9 mouse cellular contexts compared by ENCODE assay signal in the genomic region with DNA sequence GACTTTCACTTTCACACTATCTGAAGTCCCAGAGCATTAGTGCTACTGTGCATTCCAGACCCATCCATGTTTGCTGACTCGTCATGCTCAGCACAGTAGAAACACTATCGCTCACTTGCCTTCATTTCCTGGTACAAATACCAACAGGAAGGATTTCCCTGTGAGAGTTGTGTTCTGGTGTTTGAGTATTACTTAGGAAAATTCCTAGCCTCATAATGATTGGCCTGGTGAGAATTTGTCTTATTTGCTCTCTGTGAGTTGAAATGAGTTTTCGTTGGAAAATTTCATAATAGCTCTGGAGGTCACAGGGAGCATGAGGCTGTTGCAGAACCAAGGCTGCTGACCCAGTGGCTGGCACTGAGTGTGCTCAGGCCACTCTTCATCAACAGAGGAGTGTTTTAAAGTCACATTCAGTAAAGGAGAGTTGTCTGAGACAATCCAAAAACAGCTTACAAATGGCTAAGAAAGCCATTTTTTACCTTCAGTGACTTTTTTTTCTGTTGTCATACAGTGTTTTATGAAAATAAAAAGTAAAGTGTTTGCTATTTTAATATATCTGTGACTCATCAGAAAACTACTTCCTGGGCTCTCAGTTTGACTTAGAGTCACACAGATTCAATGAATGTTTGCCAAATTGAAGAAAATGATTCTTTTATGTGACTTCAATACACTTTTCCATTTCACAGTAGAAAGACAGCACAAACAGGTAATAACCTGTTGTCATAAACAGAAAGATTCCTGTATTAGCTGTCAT.
A peak's percentile ranks its signal among the peaks of the same experiment; 100 is the strongest.
DNase-seq lines count a peak whose midpoint lies in the region; ATAC-seq and TF ChIP-seq lines count a peak whose summit lies in the region.
"Had no signal": no experiment of that assay in that cellular context is flagged by ENCODE, and none has a peak within 500 bp of the region (broad histone marks: within the 10 kb centered on the region; RNA-seq: fewer than 3 reads in every experiment).

No protein-coding gene starts in this region.

- no peak for TF ChIP-seq EP300 in heart, postnatal 0 days (IDR thresholded peaks at IDR 0.05; ENCODE audit: low read depth)
- TF ChIP-seq EP300 in lung, postnatal 0 days (IDR thresholded peaks at IDR 0.05): peak; percentile 52; the same call in 1 of the 2 replicates

- DNase-seq in heart, postnatal 0 days (ENCODE audit: low spot score): no peak
- DNase-seq in 3T3-L1 (ENCODE audit: low read depth, low spot score) (peak; percentile 73), Patski (ENCODE audit: low read depth, low spot score) (no peak)
- peak; percentile 83 for DNase-seq in lung, postnatal 0 days (ENCODE audit: low spot score)
- DNase-seq: cerebellum, postnatal 14 days had no signal

- H3K27me3 ChIP-seq in heart, postnatal 0 days (ENCODE audit: control insufficient read depth, insufficient read depth, low read length): no peaks in the 10 kb centered on the region
- no peaks in the 10 kb centered on the region for H3K27me3 ChIP-seq in heart, embryonic 11.5 days (ENCODE audit: control insufficient read depth, insufficient read depth, low read length)
- no peaks in the 10 kb centered on the region for H3K27me3 ChIP-seq in Patski
- no peaks in the 10 kb centered on the region for H3K27me3 ChIP-seq in lung, postnatal 0 days (replicated peaks; ENCODE audit: insufficient read depth, low read length)
- no peaks in the 10 kb centered on the region for H3K27me3 ChIP-seq in forebrain, embryonic 16.5 days (replicated peaks; ENCODE audit: control insufficient read depth, insufficient read depth, low read length)
- no peaks in the 10 kb centered on the region for H3K27me3 ChIP-seq in midbrain, embryonic 13.5 days
- H3K27me3 ChIP-seq: embryonic facial prominence, embryonic 15.5 days had no signal

- H3K36me3 ChIP-seq in heart, postnatal 0 days (replicated peaks; ENCODE audit: control insufficient read depth, insufficient read depth, low read length): no peaks in the 10 kb centered on the region
- H3K36me3 ChIP-seq in heart, embryonic 11.5 days (ENCODE audit: control insufficient read depth, insufficient read depth, low read length): no peaks in the 10 kb centered on the region
- H3K36me3 ChIP-seq in lung, postnatal 0 days (ENCODE audit: insufficient read depth, low read length): no peaks in the 10 kb centered on the region
- no peaks in the 10 kb centered on the region for H3K36me3 ChIP-seq in forebrain, embryonic 16.5 days (ENCODE audit: control insufficient read depth, insufficient read depth)
- H3K36me3 ChIP-seq in midbrain, embryonic 13.5 days: no peaks in the 10 kb centered on the region
- H3K36me3 ChIP-seq: embryonic facial prominence, embryonic 15.5 days had no signal

- H3K27ac ChIP-seq in heart, postnatal 0 days (ENCODE audit: low read depth): peak overlapping the region; percentile 30; the same call in 1 of the 2 replicates
- no peak overlapping the region for H3K27ac ChIP-seq in heart, embryonic 11.5 days (ENCODE audit: low read depth, low read length)
- no peak overlapping the region; the same call in 1 of the 2 replicates for H3K27ac ChIP-seq in lung, postnatal 0 days (ENCODE audit: low read length)
- H3K27ac ChIP-seq in forebrain, embryonic 16.5 days (ENCODE audit: low read length): no peak overlapping the region
- no peak overlapping the region for H3K27ac ChIP-seq in midbrain, embryonic 13.5 days
- H3K27ac ChIP-seq: embryonic facial prominence, embryonic 15.5 days had no signal

- no peak for TF ChIP-seq CTCF in heart, postnatal 0 days (IDR thresholded peaks at IDR 0.05; ENCODE audit: low read depth)
- no peak for TF ChIP-seq CTCF in Patski (IDR thresholded peaks at IDR 0.05)
- no peak for TF ChIP-seq CTCF in lung, postnatal 0 days (IDR thresholded peaks at IDR 0.05)

- H3K9me3 ChIP-seq in heart, postnatal 0 days (replicated peaks; ENCODE audit: control insufficient read depth, low read length): no peaks in the 10 kb centered on the region
- no peaks in the 10 kb centered on the region for H3K9me3 ChIP-seq in heart, embryonic 11.5 days (replicated peaks; ENCODE audit: control insufficient read depth, low read length)
- no peaks in the 10 kb centered on the region for H3K9me3 ChIP-seq in lung, postnatal 0 days (ENCODE audit: low read length)
- no peaks in the 10 kb centered on the region for H3K9me3 ChIP-seq in forebrain, embryonic 16.5 days (ENCODE audit: control insufficient read depth, low read length)
- no peaks in the 10 kb centered on the region for H3K9me3 ChIP-seq in midbrain, embryonic 13.5 days
- H3K9me3 ChIP-seq: embryonic facial prominence, embryonic 15.5 days had no signal

- POLR2A ChIA-PET in Patski (lab: Charles Lee): no interaction called here

- no peak overlapping the region for H3K4me3 ChIP-seq in heart, postnatal 0 days (ENCODE audit: low read depth, low read length)
- H3K4me3 ChIP-seq in heart, embryonic 11.5 days (ENCODE audit: low read depth, low read length): no peak overlapping the region
- H3K4me3 ChIP-seq in lung, postnatal 0 days (ENCODE audit: low read depth, low read length): no peak overlapping the region
- H3K4me3 ChIP-seq in forebrain, embryonic 16.5 days (replicated peaks; ENCODE audit: low read length): no peak overlapping the region
- no peak overlapping the region for H3K4me3 ChIP-seq in midbrain, embryonic 13.5 days (replicated peaks)
- H3K4me3 ChIP-seq: embryonic facial prominence, embryonic 15.5 days had no signal

- H3K4me2 ChIP-seq in heart, postnatal 0 days (ENCODE audit: low read depth, low read length): no peak overlapping the region
- no peak overlapping the region for H3K4me2 ChIP-seq in heart, embryonic 11.5 days
- H3K4me2 ChIP-seq in lung, postnatal 0 days (replicated peaks; ENCODE audit: low read depth, low read length): no peak overlapping the region
- no peak overlapping the region for H3K4me2 ChIP-seq in forebrain, embryonic 16.5 days (ENCODE audit: low read length)
- H3K4me2 ChIP-seq in midbrain, embryonic 13.5 days (replicated peaks): no peak overlapping the region
- H3K4me2 ChIP-seq: embryonic facial prominence, embryonic 15.5 days had no signal

- no peak overlapping the region for H3K9ac ChIP-seq in heart, postnatal 0 days (replicated peaks; ENCODE audit: low read depth, low read length)
- no peak overlapping the region for H3K9ac ChIP-seq in heart, embryonic 11.5 days (ENCODE audit: low read depth, low read length)
- H3K9ac ChIP-seq in lung, postnatal 0 days (replicated peaks; ENCODE audit: low read depth): no peak overlapping the region
- no peak overlapping the region for H3K9ac ChIP-seq in forebrain, embryonic 16.5 days (replicated peaks; ENCODE audit: low read depth, low read length)
- no peak overlapping the region for H3K9ac ChIP-seq in midbrain, embryonic 13.5 days (replicated peaks)
- H3K9ac ChIP-seq: embryonic facial prominence, embryonic 15.5 days had no signal

- no peak; the same call in 1 of the 2 replicates for ATAC-seq in heart, postnatal 0 days (ENCODE audit: insufficient read depth, low read depth)
- no peak for ATAC-seq in heart, embryonic 11.5 days (replicated peaks; ENCODE audit: insufficient number of reproducible peaks, low FRiP score, low TSS enrichment)
- peak; percentile 74 for ATAC-seq in Patski
- peak; percentile 88 for ATAC-seq in lung, postnatal 0 days
- no peak for ATAC-seq in forebrain, embryonic 16.5 days
- ATAC-seq in midbrain, embryonic 13.5 days: no peak

- peaks cover 2% of the 10 kb centered on the region; the same call in 1 of the 2 replicates for H3K4me1 ChIP-seq in heart, postnatal 0 days (ENCODE audit: control insufficient read depth, insufficient read depth)
- no peaks in the 10 kb centered on the region for H3K4me1 ChIP-seq in heart, embryonic 11.5 days (ENCODE audit: control insufficient read depth, insufficient read depth, low read length)
- H3K4me1 ChIP-seq in lung, postnatal 0 days (ENCODE audit: insufficient read depth, low read depth, low read length): no peaks in the 10 kb centered on the region
- no peaks in the 10 kb centered on the region for H3K4me1 ChIP-seq in forebrain, embryonic 16.5 days (replicated peaks; ENCODE audit: control insufficient read depth, insufficient read depth, low read length)
- no peaks in the 10 kb centered on the region for H3K4me1 ChIP-seq in midbrain, embryonic 13.5 days (replicated peaks)
- H3K4me1 ChIP-seq: embryonic facial prominence, embryonic 15.5 days had no signal

- CTCF ChIA-PET in Patski (lab: Charles Lee): interaction anchor here (1.0 to 1.2 kb wide), 2 partner anchors 15 to 69 kb away, joined by 3 read pairs; no protein-coding TSS in a partner anchor

- 54% methylated on average over 3 of the region's 3 CpGs for WGBS in heart, postnatal 0 days
- 67% methylated on average over 3 of the region's 3 CpGs for WGBS in heart, embryonic 11.5 days (ENCODE audit: insufficient replicate concordance)
- 30% methylated on average over 3 of the region's 3 CpGs for WGBS in lung, postnatal 0 days
- 85% methylated on average over 3 of the region's 3 CpGs for WGBS in forebrain, embryonic 16.5 days
- WGBS in midbrain, embryonic 13.5 days: 85% methylated on average over 3 of the region's 3 CpGs

- in situ Hi-C loops in Patski (cut with MboI; ENCODE audit: low pct_unique_long_range_greater_than_20kb): no loop called here

Comparison
In these comparisons a context has a peak if more than half of its experiments do, and no peak if none do; other contexts are left out.
1. ATAC-seq: peak in Patski (single experiment) and lung, postnatal 0 days (single experiment); none in heart, postnatal 0 days (single experiment), heart, embryonic 11.5 days (single experiment), forebrain, embryonic 16.5 days (single experiment) and midbrain, embryonic 13.5 days (single experiment).
2. DNase-seq: peak in 3T3-L1 (single experiment) and lung, postnatal 0 days (single experiment); none in heart, postnatal 0 days (single experiment) and Patski (single experiment).